Mouse (Mus musculus) limb, embryonic 15.5 days (tissue): ENCODE results near the gene Atp6v1b1. TPM values are rescaled to one million over a fixed set of nuclear protein-coding genes. Genes with fewer than 3 reads are reported as not detected.
"Not testable (repeated sequence)": the region's sequence is repeated elsewhere in the genome, so short reads cannot be mapped to it uniquely, and the experiment has no call there.

Experiments
- ATAC-seq: fragments of 200-750 bp; cut with Nextera tagmentation; 2 replicates; pipeline ENCODE4 v1.8.0; 2017; ENCODE audit warnings: low read depth, moderate TSS enrichment; ENCODE audit not compliant: insufficient number of reproducible peaks, low FRiP score, low TSS enrichment
- H3K27ac ChIP-seq: fragments of 300-500 bp; sonication (generic); 2 replicates; pipeline ENCODE4 v1.5.1; 2015; ENCODE audit warnings: moderate library complexity, mild to moderate bottlenecking, inconsistent platforms
- H3K27me3 ChIP-seq: fragments of 300-500 bp; sonication (generic); 2 replicates; pipeline ENCODE4 v1.6.1; 2015; ENCODE audit warnings: inconsistent platforms
- H3K36me3 ChIP-seq: fragments of 300-500 bp; sonication (generic); 2 replicates; pipeline ENCODE4 v1.6.1; 2015; ENCODE audit warnings: inconsistent platforms
- H3K4me1 ChIP-seq: fragments of 300-500 bp; sonication (generic); 2 replicates; pipeline ENCODE4 v1.6.1; 2015; ENCODE audit warnings: inconsistent platforms
- H3K4me2 ChIP-seq: fragments of 300-500 bp; sonication (generic); 2 replicates; pipeline ENCODE4 v1.6.1; 2015; ENCODE audit warnings: mild to moderate bottlenecking, inconsistent platforms
- H3K4me3 ChIP-seq: fragments of 300-500 bp; sonication (generic); 2 replicates; pipeline ENCODE4 v1.5.1; 2015; ENCODE audit warnings: mild to moderate bottlenecking, inconsistent platforms
- H3K9ac ChIP-seq: fragments of 300-500 bp; sonication (generic); 2 replicates; pipeline ENCODE4 v1.6.1; 2015; ENCODE audit warnings: inconsistent platforms
- H3K9me3 ChIP-seq: fragments of 300-500 bp; sonication (generic); 2 replicates; pipeline ENCODE4 v1.6.1; 2016; ENCODE audit warnings: inconsistent platforms
- WGBS: fragments of 180-500 bp; shearing (Covaris S2); methylation state at CpG from one replicate; pipeline ENCODE4 v1.1.7; 2015; 5-methylcytosine and 5-hydroxymethylcytosine counted together
- polyA plus RNA-seq: library from polyadenylated mRNA; unstranded; fragments of >200 nt; fragmentation: Nextera tagmentation; extraction: Ambion mirVana; gene quantifications from 2 replicates; pipeline ENCODE4 v1.2.1, GENCODE M21; 2015

The Atp6v1b1 gene
- polyA plus RNA-seq, 1 experiment from 2014 or later = not detected

- no peak overlapping the region for H3K4me3 ChIP-seq
- no peak for ATAC-seq
- no peak overlapping the region for H3K4me2 ChIP-seq
- no peak overlapping the region for H3K27ac ChIP-seq
- H3K27me3 ChIP-seq = no peaks in the 10 kb centered on the region
- H3K36me3 ChIP-seq = no peaks in the 10 kb centered on the region
- H3K9ac ChIP-seq = no peak overlapping the region
- H3K4me1 ChIP-seq = no peaks in the 10 kb centered on the region
- WGBS = 75% methylated on average over 7 of the region's 7 CpGs
- H3K9me3 ChIP-seq = no peaks in the 10 kb centered on the region
These were observed 45.8 kb downstream of the Atp6v1b1 start for GRCm38 (mm10) chr6:83788554-83788953.

- not testable (repeated sequence) for H3K27ac ChIP-seq, H3K4me2 ChIP-seq
These were observed 47.7 kb downstream of the Atp6v1b1 start for GRCm38 (mm10) chr6:83790533-83790932.

GRCm38 (mm10) chr6:83791251-83791890 lies 48.6 kb downstream of the Atp6v1b1 start:
- Histone ChIP-seq H3K9ac (no peak overlapping the region), H3K27me3 (no peaks in the 10 kb centered on the region), H3K4me2 (no peak overlapping the region), H3K4me1 (peaks cover 11% of the 10 kb centered on the region), H3K27ac (no peak overlapping the region), H3K36me3 (no peaks in the 10 kb centered on the region), H3K4me3 (no peak overlapping the region), H3K9me3 (no peaks in the 10 kb centered on the region)
- 61% methylated on average over 4 of the region's 4 CpGs for WGBS
- no peak for ATAC-seq

More at GRCm38 (mm10) chr6:83790533-83790932, 47.7 kb downstream of the Atp6v1b1 start:
- not testable (repeated sequence) for H3K9me3 ChIP-seq, H3K9ac ChIP-seq, H3K36me3 ChIP-seq, ATAC-seq, H3K4me3 ChIP-seq, H3K27me3 ChIP-seq, H3K4me1 ChIP-seq
- 85% methylated on average over 5 of the region's 5 CpGs for WGBS

- Histone ChIP-seq H3K9ac (peak within 1 kb of the TSS; percentile 56), H3K4me1 (peaks cover 11% of the 10 kb centered on the region), H3K36me3 (peaks cover 16% of the 10 kb centered on the region; the same call in 1 of the 2 replicates), H3K4me2 (peak within 1 kb of the TSS; percentile 87), H3K27me3 (no peaks in the 10 kb centered on the region), H3K4me3 (peak within 1 kb of the TSS; percentile 84), H3K9me3 (no peaks in the 10 kb centered on the region), H3K27ac (peak within 1 kb of the TSS; percentile 97)
- WGBS = under 1% methylated on average over 43 of the region's 43 CpGs
- ATAC-seq = peak; percentile 92
These were observed 52.0 kb downstream of the Atp6v1b1 start, which contains the start of gene Nagk for GRCm38 (mm10) chr6:83794760-83795296. Nagk (plus strand) TSS chr6:83794982.

- Histone ChIP-seq H3K4me2 (peak overlapping the region; percentile 87), H3K36me3 (peaks cover 22% of the 10 kb centered on the region), H3K4me1 (peaks cover 11% of the 10 kb centered on the region), H3K9ac (peak overlapping the region; percentile 56), H3K4me3 (peak overlapping the region; percentile 84), H3K9me3 (no peaks in the 10 kb centered on the region), H3K27me3 (no peaks in the 10 kb centered on the region), H3K27ac (peak overlapping the region; percentile 97)
- peak; percentile 9; the same call in 1 of the 2 replicates for ATAC-seq
- WGBS = 7% methylated on average over 13 of the region's 13 CpGs
These were observed 52.7 kb downstream of the Atp6v1b1 start for GRCm38 (mm10) chr6:83795492-83795900.

GRCm38 (mm10) chr6:83796686-83797085 lies 53.9 kb downstream of the Atp6v1b1 start:
- no peaks in the 10 kb centered on the region for H3K27me3 ChIP-seq
- no peak overlapping the region for H3K4me3 ChIP-seq
- no peak overlapping the region for H3K27ac ChIP-seq
- peaks cover 33% of the 10 kb centered on the region for H3K36me3 ChIP-seq
- no peak for ATAC-seq
- 73% methylated on average over 3 of the region's 3 CpGs for WGBS
- peaks cover 11% of the 10 kb centered on the region for H3K4me1 ChIP-seq
- H3K9ac ChIP-seq = no peak overlapping the region
- H3K4me2 ChIP-seq = no peak overlapping the region
- no peaks in the 10 kb centered on the region for H3K9me3 ChIP-seq

- peaks cover 60% of the 10 kb centered on the region for H3K36me3 ChIP-seq
- H3K27me3 ChIP-seq = no peaks in the 10 kb centered on the region
- no peak overlapping the region for H3K27ac ChIP-seq
- no peaks in the 10 kb centered on the region for H3K9me3 ChIP-seq
- no peak overlapping the region for H3K4me2 ChIP-seq
- no peaks in the 10 kb centered on the region for H3K4me1 ChIP-seq
- no peak overlapping the region for H3K9ac ChIP-seq
- H3K4me3 ChIP-seq = no peak overlapping the region
- ATAC-seq = no peak
- WGBS = 93% methylated on average over 5 of the region's 5 CpGs
These were observed 59.2 kb downstream of the Atp6v1b1 start for GRCm38 (mm10) chr6:83802033-83802432.

- Histone ChIP-seq H3K9ac (no peak overlapping the region), H3K9me3 (no peaks in the 10 kb centered on the region), H3K27ac (no peak overlapping the region), H3K27me3 (no peaks in the 10 kb centered on the region), H3K4me1 (no peaks in the 10 kb centered on the region), H3K36me3 (peaks cover 65% of the 10 kb centered on the region), H3K4me2 (no peak overlapping the region), H3K4me3 (no peak overlapping the region)
- WGBS = 82% methylated on average over 3 of the region's 3 CpGs
- no peak for ATAC-seq
These were observed 60.1 kb downstream of the Atp6v1b1 start for GRCm38 (mm10) chr6:83802846-83803245.

Other genes with a start within 250 kb of the Atp6v1b1 start
- gene Dguok, start 236.0 kb upstream of the Atp6v1b1 start, polyA plus RNA-seq = 86.6 and 88.6 TPM in 2 replicates
- gene Actg2, start 206.7 kb upstream of the Atp6v1b1 start, polyA plus RNA-seq = 9.5 and 12.7 TPM in 2 replicates
- 30.8 and 34.2 TPM in 2 replicates for gene Stambp, start 170.3 kb upstream of the Atp6v1b1 start, polyA plus RNA-seq
- gene Clec4f, start 86.8 kb upstream of the Atp6v1b1 start, polyA plus RNA-seq = not detected in 2 replicates
- gene Cd207, start 65.1 kb upstream of the Atp6v1b1 start, polyA plus RNA-seq = not detected in 2 replicates
- 1.2 and 1.3 TPM in 2 replicates for gene Vax2, start 31.7 kb upstream of the Atp6v1b1 start, polyA plus RNA-seq
- gene Ankrd53, start 19.7 kb downstream of the Atp6v1b1 start, polyA plus RNA-seq = 0.10 and 0.12 TPM in 2 replicates
- 89.0 and 90.3 TPM in 2 replicates for gene Tex261, start 32.8 kb downstream of the Atp6v1b1 start, polyA plus RNA-seq
- gene Nagk, start 52.0 kb downstream of the Atp6v1b1 start, polyA plus RNA-seq = 72.1 and 73.1 TPM in 2 replicates
- 17.6 and 27.9 TPM in 2 replicates for gene Paip2b, start 88.8 kb downstream of the Atp6v1b1 start, polyA plus RNA-seq
- gene Zfp638, start 124.1 kb downstream of the Atp6v1b1 start, polyA plus RNA-seq = 46.7 and 59.3 TPM in 2 replicates